Mouse (Mus musculus): ENCODE measurements around the gene Tpm4.
"Not testable (repeated sequence)": the region's sequence is repeated elsewhere in the genome, so short reads cannot be mapped to it uniquely, and the experiment has no call there.

Tpm4 gene

GRCm38 (mm10) chr8:72134756-72135445 lies at the start of gene Tpm4:
TSS of gene Tpm4 (plus strand) at chr8:72134975.
- DNase-seq (ENCODE audit: low read depth, low spot score), result peak; percentile 69

- DNase-seq (ENCODE audit: low read depth, low spot score), result not testable (repeated sequence)
These were observed 47.2 kb upstream of the Tpm4 start for GRCm38 (mm10) chr8:72087611-72088010.

GRCm38 (mm10) chr8:72096721-72097120 lies 38.1 kb upstream of the Tpm4 start:
- DNase-seq (ENCODE audit: low read depth, low spot score), result not testable (repeated sequence)

- not testable (repeated sequence) for DNase-seq (ENCODE audit: low read depth, low spot score)
These were observed 35.2 kb upstream of the Tpm4 start for GRCm38 (mm10) chr8:72099377-72100103.

GRCm38 (mm10) chr8:72105165-72105564 lies 29.6 kb upstream of the Tpm4 start:
- no peak for DNase-seq (ENCODE audit: low read depth, low spot score)

- no peak for DNase-seq (ENCODE audit: low read depth, low spot score)
These were observed 28.0 kb upstream of the Tpm4 start, which contains the start of gene Olfr374 for GRCm38 (mm10) chr8:72106740-72107139. TSS of gene Olfr374 (plus strand) at chr8:72107040.

GRCm38 (mm10) chr8:72110876-72111275 lies 23.9 kb upstream of the Tpm4 start:
- no peak for DNase-seq (ENCODE audit: low read depth, low spot score)

GRCm38 (mm10) chr8:72112486-72112885 lies 22.3 kb upstream of the Tpm4 start:
- no peak for DNase-seq (ENCODE audit: low read depth, low spot score)

- DNase-seq (ENCODE audit: low read depth, low spot score), result no peak
These were observed 19.6 kb upstream of the Tpm4 start for GRCm38 (mm10) chr8:72115202-72115601.

GRCm38 (mm10) chr8:72118616-72119015 lies 16.2 kb upstream of the Tpm4 start:
- no peak for DNase-seq (ENCODE audit: low read depth, low spot score)

- not testable (repeated sequence) for DNase-seq (ENCODE audit: low read depth, low spot score)
These were observed 13.3 kb upstream of the Tpm4 start for GRCm38 (mm10) chr8:72121486-72121885.

GRCm38 (mm10) chr8:72121997-72122396 lies 12.8 kb upstream of the Tpm4 start:
- no peak for DNase-seq (ENCODE audit: low read depth, low spot score)

GRCm38 (mm10) chr8:72127834-72128233 lies 6.9 kb upstream of the Tpm4 start:
- no peak for DNase-seq (ENCODE audit: low read depth, low spot score)

GRCm38 (mm10) chr8:72131251-72131650 lies 3.5 kb upstream of the Tpm4 start:
- DNase-seq (ENCODE audit: low read depth, low spot score), result no peak

GRCm38 (mm10) chr8:72131901-72132300 lies 2.9 kb upstream of the Tpm4 start:
- no peak for DNase-seq (ENCODE audit: low read depth, low spot score)

GRCm38 (mm10) chr8:72132417-72132816 lies 2.4 kb upstream of the Tpm4 start:
- no peak for DNase-seq (ENCODE audit: low read depth, low spot score)

GRCm38 (mm10) chr8:72132891-72133290 lies 1.9 kb upstream of the Tpm4 start:
- DNase-seq (ENCODE audit: low read depth, low spot score), result no peak

- no peak for DNase-seq (ENCODE audit: low read depth, low spot score)
These were observed 1.3 kb upstream of the Tpm4 start for GRCm38 (mm10) chr8:72133507-72133906.

GRCm38 (mm10) chr8:72135446-72136301 lies 899 bp downstream of the Tpm4 start:
- DNase-seq (ENCODE audit: low read depth, low spot score), result no peak

GRCm38 (mm10) chr8:72136302-72136978 lies 1.7 kb downstream of the Tpm4 start:
- peak; percentile 68 for DNase-seq (ENCODE audit: low read depth, low spot score)

- DNase-seq (ENCODE audit: low read depth, low spot score), result no peak
These were observed 2.7 kb downstream of the Tpm4 start for GRCm38 (mm10) chr8:72137431-72137830.
